Mouse (Mus musculus): Measurements from ENCODE around the gene Utp14a. TPM values are rescaled to one million over a fixed set of nuclear protein-coding genes. Genes with fewer than 3 reads are reported as not detected.
A peak's percentile ranks its signal among the peaks of the same experiment; 100 is the strongest.

Gene Utp14a
- polyA plus RNA-seq, 1 experiment from 2014 or later: 8.1 TPM

DNA sequence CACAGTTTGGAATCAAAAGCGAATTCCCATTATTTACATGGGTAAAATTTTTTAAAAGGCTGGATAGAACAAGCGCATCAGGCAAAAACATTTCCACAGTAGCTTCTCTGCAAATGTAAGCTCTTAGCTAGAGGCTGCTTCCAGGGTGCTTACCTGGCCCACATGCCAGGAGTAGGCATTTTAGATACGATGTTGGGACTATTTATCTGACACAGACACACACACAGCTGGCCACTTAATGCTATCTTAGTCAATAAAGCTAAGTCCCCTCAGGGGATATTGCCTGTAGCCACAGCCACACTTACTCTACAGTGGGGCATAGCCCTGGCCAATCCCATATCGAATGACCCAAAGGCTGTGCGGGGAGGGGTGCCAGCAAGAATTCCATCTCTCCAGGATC, 55.1 kb downstream of the Utp14a start:
- Histone ChIP-seq H3K27ac (replicated peaks) (peak overlapping the region; percentile 76), H3K9ac (no peak overlapping the region), H3K27me3 (peaks cover 3% of the 10 kb centered on the region; the same call in 1 of the 2 replicates), H3K4me3 (replicated peaks) (peak overlapping the region; percentile 46), H3K4me2 (peak overlapping the region; percentile 74), H3K9me3 (replicated peaks) (no peaks in the 10 kb centered on the region), H3K4me1 (replicated peaks) (peaks cover 62% of the 10 kb centered on the region), H3K36me3 (replicated peaks) (no peaks in the 10 kb centered on the region)
- WGBS (ENCODE audit: insufficient replicate concordance): 55% methylated on average over 5 of the region's 5 CpGs
- ATAC-seq (ENCODE audit: insufficient read depth): peak; percentile 62

DNA sequence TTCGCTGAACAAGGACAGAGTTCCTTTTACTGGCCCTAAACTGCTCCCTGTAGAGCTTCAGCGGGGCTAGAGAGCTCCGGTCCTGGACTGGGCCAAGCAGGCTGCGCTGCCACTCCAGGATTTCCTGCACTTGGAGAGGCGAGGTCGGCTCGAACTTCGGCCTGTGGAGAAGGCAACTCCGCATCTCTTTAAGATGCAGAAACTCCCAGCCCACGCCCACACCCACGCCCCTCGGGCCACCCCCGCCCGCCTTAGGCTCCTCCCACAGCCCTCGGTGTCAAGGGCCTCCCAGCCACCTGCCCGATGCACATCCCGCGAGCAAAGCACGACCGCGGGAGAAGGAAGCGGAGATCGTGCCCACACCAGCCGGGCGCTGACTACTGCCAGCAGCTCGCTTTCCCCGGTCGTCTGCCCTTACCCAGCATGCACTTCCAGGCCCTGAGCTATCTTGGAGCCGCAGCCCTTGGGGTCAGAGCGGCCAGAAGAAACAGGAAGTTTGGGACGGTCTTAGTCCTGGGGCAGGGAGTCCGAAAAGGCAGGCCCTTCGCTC, 57.9 kb downstream of the Utp14a start:
- H3K4me1 ChIP-seq (replicated peaks): peaks cover 81% of the 10 kb centered on the region
- peak overlapping the region; percentile 91 for H3K27ac ChIP-seq (replicated peaks)
- 7% methylated on average over 32 of the region's 33 CpGs for WGBS (ENCODE audit: insufficient replicate concordance)
- H3K36me3 ChIP-seq (replicated peaks): no peaks in the 10 kb centered on the region
- peak overlapping the region; percentile 60 for H3K4me3 ChIP-seq (replicated peaks)
- peaks cover 3% of the 10 kb centered on the region; the same call in 1 of the 2 replicates for H3K27me3 ChIP-seq
- ATAC-seq (ENCODE audit: insufficient read depth): peak; percentile 84
- peak overlapping the region; percentile 81 for H3K4me2 ChIP-seq
- no peaks in the 10 kb centered on the region for H3K9me3 ChIP-seq (replicated peaks)
- peak overlapping the region; percentile 60 for H3K9ac ChIP-seq

DNA sequence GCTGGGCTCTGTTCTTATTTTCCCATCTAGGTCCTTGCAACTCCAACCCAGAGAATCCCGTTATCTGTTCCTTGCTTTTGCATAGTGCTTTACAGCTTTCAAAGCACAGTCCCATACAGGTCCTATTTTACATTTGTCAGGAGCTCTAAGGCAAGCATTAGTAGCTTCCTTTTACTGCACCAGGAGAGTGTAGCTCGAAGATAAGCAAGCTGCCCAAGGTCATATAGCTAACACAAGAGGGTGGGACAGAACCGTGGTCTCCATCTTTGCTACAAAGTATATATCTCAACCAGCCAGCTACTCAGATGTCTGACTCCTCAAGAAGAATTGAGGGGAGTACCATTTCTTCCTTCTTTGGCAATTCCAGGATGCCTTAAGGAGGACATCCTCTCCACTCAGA, 60.8 kb downstream of the Utp14a start:
- no peak for ATAC-seq (ENCODE audit: insufficient read depth)
- Histone ChIP-seq H3K27ac (replicated peaks) (peak overlapping the region; percentile 67), H3K4me1 (replicated peaks) (peaks cover 55% of the 10 kb centered on the region), H3K9me3 (replicated peaks) (no peaks in the 10 kb centered on the region), H3K4me2 (peak overlapping the region; percentile 45; the same call in 1 of the 2 replicates), H3K9ac (no peak overlapping the region), H3K27me3 (no peaks in the 10 kb centered on the region), H3K36me3 (replicated peaks) (no peaks in the 10 kb centered on the region), H3K4me3 (replicated peaks) (no peak overlapping the region)
- WGBS (ENCODE audit: insufficient replicate concordance): 26% methylated on average over 3 of the region's 3 CpGs

DNA sequence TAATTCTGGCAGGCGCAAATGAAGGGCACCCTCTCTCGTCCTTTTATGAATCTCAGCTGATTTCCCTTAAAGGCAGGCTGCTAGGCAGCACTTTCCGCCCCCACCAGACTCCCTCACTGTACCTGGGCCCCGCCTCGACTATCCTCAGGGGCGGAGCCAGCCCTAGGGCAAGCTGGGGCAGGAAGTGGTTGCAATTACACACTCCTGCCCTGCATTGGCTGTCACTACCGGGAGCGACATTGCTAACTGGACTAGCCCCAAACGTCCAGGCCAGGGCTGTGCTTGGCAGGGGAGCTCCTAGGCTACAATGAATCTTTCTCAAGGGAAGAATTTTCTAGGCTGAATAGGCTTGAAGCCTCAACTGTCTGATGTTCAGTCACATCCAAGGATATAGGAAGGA, 61.5 kb downstream of the Utp14a start:
- ATAC-seq (ENCODE audit: insufficient read depth): peak; percentile 35; the same call in 1 of the 2 replicates
- H3K36me3 ChIP-seq (replicated peaks): no peaks in the 10 kb centered on the region
- no peak overlapping the region for H3K4me3 ChIP-seq (replicated peaks)
- H3K9me3 ChIP-seq (replicated peaks): no peaks in the 10 kb centered on the region
- H3K4me2 ChIP-seq: peak overlapping the region; percentile 45
- peak overlapping the region; percentile 67; the same call in 1 of the 2 replicates for H3K27ac ChIP-seq (replicated peaks)
- 17% methylated on average over 9 of the region's 9 CpGs for WGBS (ENCODE audit: insufficient replicate concordance)
- H3K27me3 ChIP-seq: no peaks in the 10 kb centered on the region
- H3K9ac ChIP-seq: no peak overlapping the region
- H3K4me1 ChIP-seq (replicated peaks): peaks cover 47% of the 10 kb centered on the region

Other genes with a start within 250 kb of the Utp14a start
- 0.17 TPM in 2 replicates for gene Apln, start 222.0 kb upstream of the Utp14a start, polyA plus RNA-seq (2015; fragmentation: Nextera tagmentation; extraction: Ambion mirVana)
- gene Xpnpep2, start 148.1 kb upstream of the Utp14a start, polyA plus RNA-seq (2015; fragmentation: Nextera tagmentation; extraction: Ambion mirVana): 0.02 and 0.03 TPM in 2 replicates
- gene Sash3, start 110.4 kb upstream of the Utp14a start, polyA plus RNA-seq (2015; fragmentation: Nextera tagmentation; extraction: Ambion mirVana): 8.8 and 9.9 TPM in 2 replicates
- 2.7 and 3.1 TPM in 2 replicates for gene Zdhhc9, start 48.0 kb upstream of the Utp14a start, polyA plus RNA-seq (2015; fragmentation: Nextera tagmentation; extraction: Ambion mirVana)
- 3.6 and 3.7 TPM in 2 replicates for gene Bcorl1, start 84.5 kb downstream of the Utp14a start, polyA plus RNA-seq (2015; fragmentation: Nextera tagmentation; extraction: Ambion mirVana)
- gene Elf4, start 206.3 kb downstream of the Utp14a start, polyA plus RNA-seq (2015; fragmentation: Nextera tagmentation; extraction: Ambion mirVana): 2.3 and 2.4 TPM in 2 replicates

Measured in liver, embryonic 15.5 days (tissue).